Mouse (Mus musculus) heart, adult 2 months (tissue): ENCODE results near the gene Plekhj1. TPM values are rescaled to one million over a fixed set of nuclear protein-coding genes. Genes with fewer than 3 reads are reported as not detected.

Experiments
- DNase-seq, 2 experiments: peaks; one replicate each; pipeline ENCODE4 v3.0.0; 2021
- H3K27ac ChIP-seq: fragments of 200-600 bp; 2 replicates; pipeline ENCODE4 v1.8.1; 2022
- H3K27me3 ChIP-seq: fragments of 200-500 bp; 2 replicates; pipeline ENCODE4 v1.6.1; 2012; ENCODE audit warnings: mild to moderate bottlenecking, low read length, inconsistent platforms, mixed read lengths; ENCODE audit not compliant: control insufficient read depth, insufficient read depth
- H3K36me3 ChIP-seq: fragments of 200-500 bp; 2 replicates; pipeline ENCODE4 v1.6.1; 2012; ENCODE audit warnings: low read length, inconsistent platforms; ENCODE audit not compliant: control insufficient read depth, insufficient read depth
- H3K4me1 ChIP-seq: fragments of 200-500 bp; 2 replicates; pipeline ENCODE4 v1.6.1; 2011; ENCODE audit warnings: low read length; ENCODE audit not compliant: control insufficient read depth, insufficient read depth
- H3K4me3 ChIP-seq: fragments of 200-600 bp; 2 replicates; pipeline ENCODE4 v1.8.1; 2022
- H3K79me2 ChIP-seq: fragments of 200-500 bp; replicated peaks from 2 replicates; pipeline ENCODE4 v1.6.1; 2012; ENCODE audit warnings: mild to moderate bottlenecking, inconsistent platforms, low read length, moderate library complexity, mixed read lengths; ENCODE audit not compliant: control insufficient read depth, insufficient read depth
- H3K9ac ChIP-seq: fragments of 200-500 bp; 2 replicates; pipeline ENCODE4 v1.6.1; 2012; ENCODE audit warnings: low read depth, mild to moderate bottlenecking, control low read depth, inconsistent platforms, low read length, mixed read lengths
- CTCF ChIP-seq: fragments of 200-600 bp; IDR thresholded peaks from 2 replicates; pipeline ENCODE4 v1.8.1; 2022; ENCODE audit warnings: antibody characterized with exemption, mild to moderate bottlenecking, moderate library complexity
- EP300 ChIP-seq: fragments of 200-500 bp; IDR thresholded peaks from 2 replicates; pipeline ENCODE4 v1.6.1; 2011; ENCODE audit warnings: low read depth, low read length, control low read depth; ENCODE audit not compliant: insufficient read depth
- POLR2A ChIP-seq: fragments of 200-500 bp; IDR thresholded peaks from 2 replicates; pipeline ENCODE4 v1.6.1; 2011; ENCODE audit warnings: mild to moderate bottlenecking, low read depth, low read length, control low read depth; ENCODE audit not compliant: insufficient read depth
- WGBS: fragments of 180-500 bp; shearing (Covaris S2); methylation state at CpG from one replicate; pipeline ENCODE4 v1.1.7; 2018; 5-methylcytosine and 5-hydroxymethylcytosine counted together
- intact Hi-C: fragments of 180-260 bp; cut with DNase I; formaldehyde crosslinking; loops from one replicate; pipeline ENCODE4 v1.15.1; 2025
- polyA plus RNA-seq: library from polyadenylated mRNA; depleted of rRNA; stranded (reverse); fragments of >200 nt; gene quantifications from 2 replicates; pipeline ENCODE4 v1.2.3, GENCODE M21; 2012
- total RNA-seq, 2 experiments: library from RNA; stranded (reverse); gene quantifications; 2 replicates each; pipeline ENCODE4 v1.2.3; 2021

Plekhj1 gene
- total and polyA plus RNA-seq, 3 experiments, result 28.9 to 33.0 (median 29.7) TPM

DNA sequence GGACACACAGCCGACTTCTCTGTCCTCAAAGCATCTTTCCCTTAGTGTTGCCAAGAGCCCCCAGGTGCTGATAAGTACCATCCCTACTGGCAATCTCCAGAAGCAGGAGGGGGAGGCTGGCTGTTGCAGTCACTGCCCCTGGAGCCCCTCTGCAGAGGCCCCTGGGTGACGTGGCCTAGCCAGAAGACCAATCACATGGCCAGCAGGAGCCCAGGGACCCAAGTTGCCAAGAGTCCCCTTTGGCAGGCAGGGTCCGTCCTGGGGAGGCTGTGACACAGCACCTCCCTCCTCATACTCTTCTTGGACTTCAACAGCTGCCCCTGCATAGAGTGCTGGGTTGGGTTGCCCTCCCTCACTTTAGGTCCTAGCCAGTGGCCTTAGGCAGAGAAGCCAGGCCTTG lies 4.6 kb upstream of the Plekhj1 start:
- Histone ChIP-seq H3K36me3 (no peaks in the 10 kb centered on the region), H3K4me3 (no peak overlapping the region), H3K79me2 (peaks cover 6% of the 10 kb centered on the region), H3K27me3 (no peaks in the 10 kb centered on the region), H3K9ac (no peak overlapping the region), H3K4me1 (peaks cover 5% of the 10 kb centered on the region), H3K27ac (no peak overlapping the region)
- intact Hi-C loops, result no loop called here
- no peak for TF ChIP-seq EP300
- no peak for TF ChIP-seq CTCF
- no peak for TF ChIP-seq POLR2A
- no peak for DNase-seq
- WGBS, result 69% methylated on average over 3 of the region's 3 CpGs

DNA sequence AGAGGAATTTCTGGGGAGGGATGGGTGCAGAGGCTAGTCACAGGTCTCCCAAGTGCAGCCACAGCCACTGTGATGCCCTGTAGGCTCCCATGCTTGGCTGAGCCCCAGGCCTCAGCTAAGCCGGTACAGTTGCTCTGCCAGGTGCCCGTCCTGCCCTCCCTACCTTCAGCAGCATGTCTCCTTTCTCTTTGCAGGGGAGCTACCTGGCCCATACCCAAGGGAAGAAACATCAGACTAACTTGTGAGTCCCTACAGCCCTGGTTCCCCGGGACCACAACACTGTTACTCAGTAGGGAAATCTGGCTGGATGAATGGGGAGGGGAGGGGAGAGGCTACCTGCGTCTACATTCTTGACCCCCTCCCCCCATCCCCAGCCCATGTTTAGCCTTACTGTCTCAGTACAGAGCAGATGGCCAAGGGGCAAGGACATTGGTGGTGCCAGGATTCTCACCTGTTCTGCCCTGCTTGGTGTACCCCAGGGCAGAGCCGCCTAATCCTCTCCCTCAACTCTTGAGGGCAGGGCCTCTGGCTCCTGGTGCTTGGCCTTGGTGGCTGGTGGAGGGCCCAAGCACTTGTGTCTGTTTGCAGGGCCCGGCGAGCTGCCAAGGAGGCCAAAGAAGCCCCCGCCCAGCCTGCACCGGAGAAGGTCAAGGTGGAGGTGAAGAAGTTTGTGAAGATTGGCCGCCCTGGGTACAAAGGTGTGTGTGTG lies 3.9 kb upstream of the Plekhj1 start:
- Histone ChIP-seq H3K79me2 (peaks cover 6% of the 10 kb centered on the region), H3K27ac (no peak overlapping the region), H3K27me3 (no peaks in the 10 kb centered on the region), H3K4me1 (peaks cover 3% of the 10 kb centered on the region; the same call in 1 of the 2 replicates), H3K4me3 (no peak overlapping the region), H3K36me3 (no peaks in the 10 kb centered on the region), H3K9ac (no peak overlapping the region)
- TF ChIP-seq CTCF, result no peak
- TF ChIP-seq POLR2A, result no peak
- no peak for TF ChIP-seq EP300
- WGBS, result 87% methylated on average over 10 of the region's 10 CpGs
- no peak for DNase-seq
- intact Hi-C loops, result no loop called here

DNA sequence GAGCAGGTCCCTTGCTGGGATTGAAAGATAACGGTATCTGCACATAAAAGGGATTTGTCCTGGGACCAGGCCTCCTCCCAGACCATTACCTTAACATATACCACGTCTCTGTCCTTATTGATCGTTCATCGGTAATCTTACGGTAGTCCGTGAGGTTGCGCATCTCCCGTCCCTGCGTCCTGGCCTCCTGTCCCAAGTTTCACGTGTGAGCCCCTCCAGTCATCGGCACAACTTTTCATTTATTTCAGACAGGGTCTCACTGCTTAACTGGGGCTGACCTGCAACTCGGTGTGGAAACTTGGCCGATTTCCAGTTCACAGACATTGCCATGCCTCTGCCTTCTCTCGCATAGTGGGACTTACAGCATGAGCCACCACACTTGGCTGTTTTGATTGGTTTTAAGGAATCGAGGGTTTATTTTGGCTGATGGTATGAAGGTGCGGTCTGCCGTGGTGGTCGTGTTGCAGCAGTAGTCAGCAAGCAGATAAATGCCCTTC lies 692 bp upstream of the Plekhj1 start:
- WGBS, result 1% methylated on average over 18 of the region's 18 CpGs
- peaks cover 9% of the 10 kb centered on the region for H3K4me1 ChIP-seq
- intact Hi-C loops, result loop anchor here (2.0 kb wide), 1 partner anchor 28 kb away; the partner anchor contains the start of gene Oaz1

DNA sequence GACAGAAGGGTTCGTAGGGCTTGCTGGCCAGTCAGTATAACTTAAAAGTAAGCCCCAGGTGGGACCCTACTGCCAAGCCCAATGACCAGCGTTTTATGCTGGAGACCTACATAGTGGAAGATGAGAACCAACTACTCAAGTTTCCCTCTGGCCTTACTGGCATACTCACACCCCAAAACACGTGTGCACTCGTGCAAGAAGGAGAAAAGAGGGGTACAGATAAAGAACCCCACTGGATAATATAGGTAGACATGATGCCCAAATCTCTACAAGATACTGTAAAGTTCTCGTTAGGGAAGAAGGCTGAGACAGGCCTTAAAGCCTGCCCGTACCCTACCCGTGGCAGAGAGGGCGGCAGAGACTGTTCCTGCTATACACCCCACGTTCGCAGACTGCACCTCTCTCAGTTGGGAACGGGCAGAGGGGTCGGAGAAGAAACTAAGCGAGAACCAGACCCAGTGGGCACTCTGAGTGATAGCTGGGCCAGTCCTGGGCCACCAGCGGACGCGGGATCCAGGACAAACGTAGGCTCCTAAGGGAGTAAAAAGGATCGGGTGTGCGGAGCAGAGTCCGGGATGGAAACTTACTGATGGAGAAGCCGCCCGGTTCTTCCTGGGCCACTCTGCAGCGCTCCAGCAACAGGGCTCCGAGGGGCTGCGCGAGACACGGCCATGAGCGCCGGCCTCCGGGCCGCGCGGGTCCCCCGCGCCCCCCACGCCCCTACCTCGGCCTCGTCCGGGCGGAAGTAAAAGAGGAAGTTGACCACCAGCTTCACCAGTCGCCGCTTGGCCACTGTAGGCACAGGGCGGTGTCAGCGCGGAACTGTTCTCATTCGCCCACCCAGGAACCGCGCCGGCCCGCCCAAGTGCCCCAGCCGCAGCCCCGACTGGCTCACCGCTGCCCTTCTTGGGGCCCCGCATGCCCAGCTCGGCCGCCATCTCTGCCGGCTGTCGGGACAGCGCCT lies 958 bp downstream of the Plekhj1 start:
- H3K36me3 ChIP-seq, result no peaks in the 10 kb centered on the region
- H3K4me3 ChIP-seq, result peak overlapping the region; percentile 100
- TF ChIP-seq EP300 (no peak), POLR2A (no peak), CTCF (no peak)
- WGBS, result 2% methylated on average over 59 of the region's 59 CpGs
- H3K79me2 ChIP-seq, result peaks cover 6% of the 10 kb centered on the region
- peaks cover 9% of the 10 kb centered on the region for H3K4me1 ChIP-seq
- no peaks in the 10 kb centered on the region for H3K27me3 ChIP-seq
- intact Hi-C loops, result loop anchor here (2.0 kb wide), 3 partner anchors 29 to 613 kb away; partner anchors contain the start of gene Oaz1
- peak overlapping the region; percentile 99 for H3K27ac ChIP-seq
- DNase-seq, result no peak
- peak overlapping the region; percentile 90 for H3K9ac ChIP-seq

More for the DNA sequence above, 692 bp upstream of the Plekhj1 start:
- Histone ChIP-seq H3K27me3 (no peaks in the 10 kb centered on the region), H3K9ac (peak overlapping the region; percentile 97), H3K79me2 (peaks cover 6% of the 10 kb centered on the region), H3K36me3 (no peaks in the 10 kb centered on the region), H3K27ac (peak overlapping the region; percentile 99), H3K4me3 (peak overlapping the region; percentile 100)
- TF ChIP-seq EP300, result no peak
- no peak for TF ChIP-seq POLR2A
- TF ChIP-seq CTCF, result no peak
- no peak for DNase-seq

DNA sequence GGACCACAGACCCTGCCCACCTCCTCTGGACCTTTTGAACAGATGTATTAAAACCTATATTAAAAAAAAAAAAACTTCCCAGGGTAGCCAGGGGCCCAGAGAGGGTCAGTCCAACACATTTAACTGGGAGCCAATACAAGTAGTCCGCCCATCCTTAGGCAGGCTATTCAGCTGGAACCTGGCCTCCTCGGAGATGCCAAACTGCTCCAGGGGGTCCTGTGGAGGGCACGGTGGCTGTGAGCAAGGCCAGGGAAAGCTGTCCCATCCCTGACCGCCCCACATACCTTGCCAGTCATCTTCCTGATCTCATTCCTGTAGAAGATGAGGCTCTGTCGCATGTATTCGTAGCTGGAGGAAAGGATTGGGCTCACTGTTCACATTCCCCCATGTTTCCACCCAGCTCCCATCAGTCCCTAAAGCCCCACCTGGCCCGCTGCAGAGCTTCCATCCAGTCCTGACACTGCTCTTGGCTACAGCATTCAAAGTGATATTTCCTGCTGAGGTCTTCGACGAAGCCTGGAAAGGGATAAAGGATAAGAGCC lies 2.0 kb downstream of the Plekhj1 start:
- H3K36me3 ChIP-seq, result no peaks in the 10 kb centered on the region
- TF ChIP-seq CTCF (no peak), POLR2A (no peak), EP300 (no peak)
- H3K27ac ChIP-seq, result no peak overlapping the region
- no peak overlapping the region for H3K4me3 ChIP-seq
- H3K27me3 ChIP-seq, result no peaks in the 10 kb centered on the region
- no peak overlapping the region for H3K9ac ChIP-seq
- DNase-seq, result no peak
- intact Hi-C loops, result loop anchor here (2.0 kb wide), 2 partner anchors 50 to 614 kb away; no protein-coding TSS in a partner anchor
- WGBS, result 66% methylated on average over 9 of the region's 9 CpGs
- peaks cover 5% of the 10 kb centered on the region for H3K79me2 ChIP-seq
- peaks cover 9% of the 10 kb centered on the region for H3K4me1 ChIP-seq
